Mouse (Mus musculus): ENCODE results near the gene Elob. TPM values are rescaled to one million over a fixed set of nuclear protein-coding genes. Genes with fewer than 3 reads are reported as not detected.

Elob gene
- polyA plus RNA-seq, 1 experiment: 237 TPM

DNA sequence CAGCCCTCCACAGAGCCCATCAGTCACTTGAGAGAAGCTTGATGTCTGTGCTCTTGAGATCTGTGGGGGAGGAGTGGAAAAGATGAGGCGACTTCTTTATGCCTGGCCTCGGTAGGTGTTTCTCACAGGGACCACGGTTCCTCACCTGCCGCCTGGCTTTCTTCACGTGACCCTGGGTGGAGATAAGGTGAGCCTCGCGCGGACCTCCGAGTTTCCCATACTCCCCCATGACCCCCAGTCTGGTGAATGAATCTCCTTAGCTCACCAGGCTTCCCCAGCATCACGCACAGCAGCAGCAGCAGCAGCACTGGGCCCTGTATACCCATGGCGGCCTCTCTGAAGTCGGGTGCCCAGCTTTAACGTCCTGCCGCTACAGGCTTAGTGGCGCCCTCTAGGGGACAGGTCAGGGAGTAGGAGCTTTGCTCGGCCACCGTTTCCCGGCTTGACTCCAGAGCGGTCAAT lies 14.9 kb upstream of the Elob start, which contains the start of the genes Prss32 and Prss41:
Gene Prss32 (plus strand): TSS at position 44 of the 462 bp plus-strand sequence.
Gene Prss41 (minus strand): TSS at position 361 of the 462 bp plus-strand sequence.
- 32% methylated on average over 19 of the region's 19 CpGs for WGBS
- TF ChIP-seq CTCF (IDR thresholded peaks at IDR 0.05; ENCODE audit: extremely low read depth, insufficient read depth, insufficient read length, insufficient replicate concordance) (peak; percentile 78; the same call in 1 of the 2 replicates), POLR2A (IDR thresholded peaks at IDR 0.05; ENCODE audit: low read depth, low read length) (no peak)
- Histone ChIP-seq H3K27me3 (ENCODE audit: control insufficient read depth, insufficient read depth, low read length) (0 out of 2 replicates have a peak, but pooled peaks cover 2% of the 10 kb centered on the region), H3K36me3 (ENCODE audit: control insufficient read depth, insufficient read depth, low read length) (no peaks in the 10 kb centered on the region), H3K4me1 (ENCODE audit: control insufficient read depth, insufficient read depth, insufficient read length) (no peaks in the 10 kb centered on the region), H3K4me3 (ENCODE audit: extremely low read depth, insufficient read depth, insufficient read length) (no peak within 1 kb of the TSS), H3K27ac (ENCODE audit: insufficient read depth, low read length) (no peak within 1 kb of the TSS)
- peak in 1 of 2 experiments; percentile 61 for DNase-seq (ENCODE audit: low read depth in 1 of 2, low spot score in 2 of 2)

DNA sequence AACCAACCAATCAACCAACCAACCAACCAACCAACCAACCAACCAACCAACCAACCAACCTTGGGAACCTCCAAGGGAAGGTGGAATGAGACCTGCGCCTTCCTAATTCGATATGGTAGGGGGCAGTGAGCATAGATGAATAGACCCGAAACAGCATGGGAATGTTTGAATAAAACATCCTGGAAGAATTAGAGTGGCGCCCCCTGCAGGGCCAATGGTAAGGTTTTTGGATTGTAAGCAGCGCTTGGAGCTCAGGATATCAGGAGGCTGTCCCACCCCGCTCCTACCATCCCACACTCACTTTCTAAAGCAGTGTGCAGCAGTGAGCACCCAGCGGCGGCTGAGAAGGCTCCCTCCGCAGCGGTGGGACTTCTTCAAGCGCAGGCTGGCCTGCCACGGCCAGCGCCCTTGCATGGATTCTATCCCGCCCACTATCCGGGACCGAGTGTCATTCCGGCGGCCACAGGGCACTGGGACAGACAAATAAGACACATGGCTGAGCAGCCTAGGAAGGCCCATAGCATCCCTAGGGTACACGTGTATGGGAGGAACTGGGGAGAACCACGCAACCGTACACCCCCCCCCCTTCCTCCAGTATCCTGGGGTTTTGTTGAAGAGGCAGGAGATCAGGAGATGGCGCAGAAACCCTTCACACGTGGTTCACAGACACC lies 14.3 kb upstream of the Elob start:
- no peak for DNase-seq (ENCODE audit: low read depth in 1 of 2, low spot score in 2 of 2)
- no peak overlapping the region for H3K4me3 ChIP-seq (ENCODE audit: extremely low read depth, insufficient read depth, insufficient read length)
- 86% methylated on average over 23 of the region's 23 CpGs for WGBS
- no peak overlapping the region for H3K27ac ChIP-seq (ENCODE audit: insufficient read depth, low read length)
- 0 out of 2 replicates have a peak, but pooled peaks cover 2% of the 10 kb centered on the region for H3K27me3 ChIP-seq (ENCODE audit: control insufficient read depth, insufficient read depth, low read length)
- no peaks in the 10 kb centered on the region for H3K36me3 ChIP-seq (ENCODE audit: control insufficient read depth, insufficient read depth, low read length)
- TF ChIP-seq CTCF (IDR thresholded peaks at IDR 0.05; ENCODE audit: extremely low read depth, insufficient read depth, insufficient read length, insufficient replicate concordance) (no peak), POLR2A (IDR thresholded peaks at IDR 0.05; ENCODE audit: low read depth, low read length) (no peak)
- H3K4me1 ChIP-seq (ENCODE audit: control insufficient read depth, insufficient read depth, insufficient read length): no peaks in the 10 kb centered on the region

DNA sequence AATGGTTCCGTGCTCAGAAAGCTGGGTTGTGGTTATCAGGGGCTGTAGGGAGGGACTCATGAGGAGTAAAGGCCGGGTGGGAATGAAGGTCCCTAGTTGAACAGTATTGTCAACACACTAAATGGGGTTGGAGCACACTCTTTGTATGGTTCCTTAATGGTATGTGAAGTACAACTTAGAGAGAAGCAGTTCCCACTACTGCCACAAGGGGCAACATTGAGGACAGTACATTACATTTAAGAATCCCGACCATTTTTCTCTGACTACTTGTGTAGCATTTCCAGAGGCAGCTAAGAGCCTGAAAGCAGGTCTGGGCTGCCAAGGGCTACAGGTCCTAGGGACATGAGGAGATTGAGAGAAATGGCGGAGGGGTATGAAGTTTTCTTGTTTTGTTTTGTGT lies 12.2 kb upstream of the Elob start:
- 30% methylated on average over 4 of the region's 4 CpGs for WGBS
- Histone ChIP-seq H3K27me3 (ENCODE audit: control insufficient read depth, insufficient read depth, low read length) (0 out of 2 replicates have a peak, but pooled peaks cover 2% of the 10 kb centered on the region), H3K27ac (ENCODE audit: insufficient read depth, low read length) (no peak overlapping the region), H3K36me3 (ENCODE audit: control insufficient read depth, insufficient read depth, low read length) (no peaks in the 10 kb centered on the region), H3K4me1 (ENCODE audit: control insufficient read depth, insufficient read depth, insufficient read length) (no peaks in the 10 kb centered on the region), H3K4me3 (ENCODE audit: extremely low read depth, insufficient read depth, insufficient read length) (no peak overlapping the region)
- peak; percentile 50 to 64 for DNase-seq (ENCODE audit: low read depth in 1 of 2, low spot score in 2 of 2)
- TF ChIP-seq POLR2A (IDR thresholded peaks at IDR 0.05; ENCODE audit: low read depth, low read length) (no peak), CTCF (IDR thresholded peaks at IDR 0.05; ENCODE audit: extremely low read depth, insufficient read depth, insufficient read length, insufficient replicate concordance) (0 out of 2 replicates have a peak, but pooled peaks have one; percentile 11)

DNA sequence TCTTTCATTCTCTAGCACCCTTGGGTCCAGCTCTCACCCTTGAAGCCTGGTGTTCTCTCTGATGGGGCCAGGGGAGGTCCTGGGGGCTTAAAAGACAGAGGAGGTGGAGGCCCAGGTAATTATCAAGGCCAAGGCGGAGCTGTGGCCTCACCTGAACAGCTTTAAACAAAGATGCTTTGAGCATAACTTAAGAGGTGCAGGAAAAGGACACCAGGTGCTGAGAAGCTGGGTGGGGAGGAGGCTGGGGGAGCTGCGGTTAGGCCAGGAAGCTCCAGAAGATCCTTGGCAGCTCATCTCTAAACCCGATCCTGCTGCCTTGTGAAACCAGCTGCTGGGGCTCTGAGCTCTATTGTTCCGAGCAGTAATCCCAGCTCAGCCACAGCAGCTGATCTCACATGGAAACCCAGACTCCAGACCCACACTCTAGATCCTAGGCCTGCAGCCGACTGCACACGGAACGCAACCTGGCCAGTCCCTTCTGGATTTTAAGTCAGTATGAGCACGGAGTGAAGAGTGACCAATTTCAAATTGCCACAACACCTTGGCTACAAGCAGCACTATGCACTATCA lies 7.2 kb upstream of the Elob start, which contains the start of gene Prss33:
Gene Prss33 (minus strand): TSS at position 51 of the 570 bp plus-strand sequence.
- 93% methylated on average over 8 of the region's 8 CpGs for WGBS
- no peak for DNase-seq (ENCODE audit: low read depth in 1 of 2, low spot score in 2 of 2)
- Histone ChIP-seq H3K27ac (ENCODE audit: insufficient read depth, low read length) (no peak within 1 kb of the TSS), H3K36me3 (ENCODE audit: control insufficient read depth, insufficient read depth, low read length) (no peaks in the 10 kb centered on the region), H3K4me1 (ENCODE audit: control insufficient read depth, insufficient read depth, insufficient read length) (no peaks in the 10 kb centered on the region), H3K4me3 (ENCODE audit: extremely low read depth, insufficient read depth, insufficient read length) (no peak within 1 kb of the TSS), H3K27me3 (ENCODE audit: control insufficient read depth, insufficient read depth, low read length) (no peaks in the 10 kb centered on the region)
- TF ChIP-seq CTCF (IDR thresholded peaks at IDR 0.05; ENCODE audit: extremely low read depth, insufficient read depth, insufficient read length, insufficient replicate concordance): no peak
- no peak for TF ChIP-seq POLR2A (IDR thresholded peaks at IDR 0.05; ENCODE audit: low read depth, low read length)

DNA sequence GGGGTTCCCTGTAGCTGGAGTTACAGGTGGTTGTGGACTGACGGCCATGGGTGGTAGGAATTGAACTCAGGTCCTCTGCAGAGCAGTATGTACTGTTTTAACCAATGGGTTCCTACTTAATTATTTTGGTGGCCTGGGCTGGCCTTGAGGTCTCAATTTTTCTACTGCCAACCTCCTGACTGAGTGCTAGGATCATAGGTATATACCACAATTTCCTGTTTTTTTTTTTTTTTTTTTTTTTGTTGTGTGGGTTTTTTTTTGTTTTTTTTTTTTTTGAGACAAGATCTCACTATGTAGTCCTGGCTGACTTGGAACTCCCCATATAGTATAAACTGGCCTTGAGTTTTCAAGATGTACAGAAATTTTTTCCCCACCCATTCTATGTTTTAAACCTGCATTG lies 2.3 kb upstream of the Elob start:
- no peak overlapping the region for H3K4me3 ChIP-seq (ENCODE audit: extremely low read depth, insufficient read depth, insufficient read length)
- no peaks in the 10 kb centered on the region; the same call in 1 of the 2 replicates for H3K4me1 ChIP-seq (ENCODE audit: control insufficient read depth, insufficient read depth, insufficient read length)
- no peak for TF ChIP-seq POLR2A (IDR thresholded peaks at IDR 0.05; ENCODE audit: low read depth, low read length)
- no peak for TF ChIP-seq CTCF (IDR thresholded peaks at IDR 0.05; ENCODE audit: extremely low read depth, insufficient read depth, insufficient read length, insufficient replicate concordance)
- no peak for DNase-seq (ENCODE audit: low read depth in 1 of 2, low spot score in 2 of 2)
- WGBS: 89% methylated on average over 1 of the region's 1 CpGs
- no peak overlapping the region for H3K27ac ChIP-seq (ENCODE audit: insufficient read depth, low read length)
- H3K36me3 ChIP-seq (ENCODE audit: control insufficient read depth, insufficient read depth, low read length): peaks cover 3% of the 10 kb centered on the region
- no peaks in the 10 kb centered on the region for H3K27me3 ChIP-seq (ENCODE audit: control insufficient read depth, insufficient read depth, low read length)

DNA sequence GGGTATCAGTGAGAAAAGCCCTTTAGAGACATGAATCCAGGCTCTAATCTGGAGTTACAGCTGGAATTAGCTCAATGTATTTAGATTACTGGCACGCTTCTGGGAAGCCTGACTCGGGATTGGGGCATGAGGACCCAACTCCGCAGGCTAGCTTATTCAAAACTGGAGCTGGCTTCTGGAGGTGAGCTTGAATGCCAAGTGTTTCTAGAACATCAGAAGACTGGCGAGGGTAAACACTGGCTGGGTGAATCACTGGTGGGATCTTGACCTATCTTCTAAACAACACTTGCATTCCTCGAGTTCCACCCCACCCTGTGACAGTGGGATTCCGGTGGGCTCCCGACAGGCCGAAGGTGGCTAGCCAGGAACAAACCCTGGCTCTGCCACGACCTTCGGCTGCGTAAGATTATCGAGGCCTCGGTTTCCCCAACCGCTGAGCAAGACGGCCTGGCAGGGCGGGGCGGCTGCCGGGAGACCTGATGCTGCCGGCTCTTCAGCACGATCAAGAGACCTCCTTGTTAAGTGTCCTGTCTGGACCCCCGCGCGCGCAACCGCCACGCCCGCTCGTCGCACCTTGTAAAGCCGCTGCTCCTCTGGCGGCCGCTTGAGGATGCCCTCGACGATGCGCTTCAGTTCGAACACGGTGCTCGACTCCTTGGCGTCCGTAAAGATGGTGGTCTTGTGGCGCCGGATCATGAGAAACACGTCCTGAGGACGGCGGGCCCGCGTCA lies 500 bp downstream of the Elob start:
- 3% methylated on average over 47 of the region's 47 CpGs for WGBS

More for the DNA sequence above, 500 bp downstream of the Elob start:
- peaks cover 22% of the 10 kb centered on the region for H3K36me3 ChIP-seq (ENCODE audit: control insufficient read depth, insufficient read depth, low read length)
- H3K27me3 ChIP-seq (ENCODE audit: control insufficient read depth, insufficient read depth, low read length): no peaks in the 10 kb centered on the region
- H3K4me3 ChIP-seq (ENCODE audit: extremely low read depth, insufficient read depth, insufficient read length): peak overlapping the region; percentile 73
- H3K4me1 ChIP-seq (ENCODE audit: control insufficient read depth, insufficient read depth, insufficient read length): no peaks in the 10 kb centered on the region; the same call in 1 of the 2 replicates
- DNase-seq (ENCODE audit: low read depth in 1 of 2, low spot score in 2 of 2): peak in 1 of 2 experiments; percentile 38
- TF ChIP-seq CTCF (IDR thresholded peaks at IDR 0.05; ENCODE audit: extremely low read depth, insufficient read depth, insufficient read length, insufficient replicate concordance): no peak
- TF ChIP-seq POLR2A (IDR thresholded peaks at IDR 0.05; ENCODE audit: low read depth, low read length): no peak
- 0 out of 2 replicates have a peak overlapping the region, but pooled peaks have one; percentile 38 for H3K27ac ChIP-seq (ENCODE audit: insufficient read depth, low read length)

Data from spleen, adult 2 months (tissue).